Mouse (Mus musculus): ENCODE measurements around the gene Adra1b.

DNA sequence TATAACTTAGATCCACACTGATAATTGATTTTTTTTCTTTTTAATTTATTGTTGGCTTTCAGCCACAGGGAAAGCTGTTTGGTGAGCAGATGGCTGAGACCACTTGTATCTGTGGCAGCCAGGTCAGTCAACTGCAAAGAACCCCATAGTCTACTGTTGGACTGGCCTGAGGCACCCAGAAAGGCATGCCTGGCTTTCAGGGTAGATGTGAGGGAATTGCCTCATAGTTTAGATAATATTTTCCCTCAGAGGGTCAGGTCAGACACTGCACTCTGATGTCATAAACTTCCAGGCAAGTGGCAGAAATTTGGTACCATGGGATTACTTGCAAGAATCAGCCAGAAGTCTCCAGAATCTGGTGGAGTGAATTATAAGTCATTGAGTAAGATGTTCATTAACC, 16.5 kb downstream of the Adra1b start:
- TF ChIP-seq CTCF (conservative IDR thresholded peaks at IDR 0.05; ENCODE audit: insufficient read depth, insufficient read length, low read depth, low read length) (no peak), POLR2A (IDR thresholded peaks at IDR 0.05; ENCODE audit: low read depth, low read length) (no peak)
